Mouse (Mus musculus) kidney, adult 2 months (tissue): ENCODE data around the gene Bcl2l14.
A peak's percentile ranks its signal among the peaks of the same experiment; 100 is the strongest.

Experiments
- CTCF ChIP-seq: fragments of 200-500 bp; conservative IDR thresholded peaks from 2 replicates; pipeline ENCODE4 v1.5.1; 2011; ENCODE audit warnings: low read depth, mild to moderate bottlenecking, control low read depth, low read length, moderate library complexity, mixed read lengths; ENCODE audit not compliant: insufficient read depth, insufficient read length
- POLR2A ChIP-seq: fragments of 200-500 bp; IDR thresholded peaks from one replicate; pipeline ENCODE4 v1.6.1; 2011; ENCODE audit warnings: low read depth, low read length, control low read depth

DNA sequence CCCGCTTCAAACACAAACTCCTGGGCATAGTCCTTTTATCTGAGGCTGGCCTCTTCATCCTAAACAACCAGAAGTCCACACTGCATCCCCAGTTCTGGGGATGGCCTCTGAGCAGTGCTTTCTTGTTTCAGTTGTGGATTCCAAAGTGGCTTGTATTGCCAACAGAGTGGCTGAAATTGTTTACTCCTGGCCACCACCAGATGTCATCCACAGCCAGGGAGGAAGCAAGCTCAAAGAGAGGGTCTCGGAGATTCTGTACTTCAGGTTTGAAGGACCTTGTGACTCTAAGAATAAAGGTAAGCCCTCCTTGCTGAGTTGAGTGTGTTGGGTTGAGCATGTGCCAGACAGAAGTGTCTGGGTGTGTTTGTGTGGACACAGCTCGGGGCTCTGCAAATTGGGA is 31.0 kb downstream of the Bcl2l14 start:
- TF ChIP-seq POLR2A = no peak
- peak; percentile 31; the same call in 1 of the 2 replicates for TF ChIP-seq CTCF
